Mouse (Mus musculus): Measurements from ENCODE around the gene Nid1.
"Not testable (repeated sequence)": the region's sequence is repeated elsewhere in the genome, so short reads cannot be mapped to it uniquely, and the experiment has no call there.

Gene Nid1

GRCm38 (mm10) chr13:13453332-13453731, 16.0 kb downstream of the Nid1 start:
- DNase-seq (ENCODE audit: low read depth, low spot score), result not testable (repeated sequence)

- not testable (repeated sequence) for DNase-seq (ENCODE audit: low read depth, low spot score)
Observed at GRCm38 (mm10) chr13:13454249-13454648, 16.9 kb downstream of the Nid1 start.

- DNase-seq (ENCODE audit: low read depth, low spot score), result not testable (repeated sequence)
Observed at GRCm38 (mm10) chr13:13455632-13456492, 18.5 kb downstream of the Nid1 start.

GRCm38 (mm10) chr13:13458138-13458737, 20.9 kb downstream of the Nid1 start:
- DNase-seq (ENCODE audit: low read depth, low spot score), result no peak

GRCm38 (mm10) chr13:13460521-13461138, 23.3 kb downstream of the Nid1 start:
- peak; percentile 45 for DNase-seq (ENCODE audit: low read depth, low spot score)

- DNase-seq (ENCODE audit: low read depth, low spot score), result peak; percentile 40
Observed at GRCm38 (mm10) chr13:13461446-13462192, 24.3 kb downstream of the Nid1 start.

GRCm38 (mm10) chr13:13463949-13464348, 26.6 kb downstream of the Nid1 start:
- DNase-seq (ENCODE audit: low read depth, low spot score), result no peak

- not testable (repeated sequence) for DNase-seq (ENCODE audit: low read depth, low spot score)
Observed at GRCm38 (mm10) chr13:13467249-13467648, 29.9 kb downstream of the Nid1 start.

GRCm38 (mm10) chr13:13468513-13468912, 31.2 kb downstream of the Nid1 start:
- peak; percentile 59 for DNase-seq (ENCODE audit: low read depth, low spot score)

GRCm38 (mm10) chr13:13471334-13471757, 34.0 kb downstream of the Nid1 start:
- no peak for DNase-seq (ENCODE audit: low read depth, low spot score)

GRCm38 (mm10) chr13:13474464-13474863, 37.1 kb downstream of the Nid1 start:
- peak; percentile 50 for DNase-seq (ENCODE audit: low read depth, low spot score)

GRCm38 (mm10) chr13:13474991-13475390, 37.6 kb downstream of the Nid1 start:
- no peak for DNase-seq (ENCODE audit: low read depth, low spot score)

- no peak for DNase-seq (ENCODE audit: low read depth, low spot score)
Observed at GRCm38 (mm10) chr13:13476568-13476967, 39.2 kb downstream of the Nid1 start.

- DNase-seq (ENCODE audit: low read depth, low spot score), result peak; percentile 57
Observed at GRCm38 (mm10) chr13:13477046-13477445, 39.7 kb downstream of the Nid1 start.

- peak; percentile 51 for DNase-seq (ENCODE audit: low read depth, low spot score)
Observed at GRCm38 (mm10) chr13:13479986-13480385, 42.6 kb downstream of the Nid1 start.

- no peak for DNase-seq (ENCODE audit: low read depth, low spot score)
Observed at GRCm38 (mm10) chr13:13481033-13481432, 43.7 kb downstream of the Nid1 start.

GRCm38 (mm10) chr13:13481875-13482674, 44.7 kb downstream of the Nid1 start:
- DNase-seq (ENCODE audit: low read depth, low spot score), result no peak

GRCm38 (mm10) chr13:13484351-13484751, 47.0 kb downstream of the Nid1 start:
- DNase-seq (ENCODE audit: low read depth, low spot score), result no peak

- DNase-seq (ENCODE audit: low read depth, low spot score), result no peak
Observed at GRCm38 (mm10) chr13:13484883-13485282, 47.5 kb downstream of the Nid1 start.

GRCm38 (mm10) chr13:13485682-13486081, 48.3 kb downstream of the Nid1 start:
- DNase-seq (ENCODE audit: low read depth, low spot score), result no peak

- no peak for DNase-seq (ENCODE audit: low read depth, low spot score)
Observed at GRCm38 (mm10) chr13:13487851-13488250, 50.5 kb downstream of the Nid1 start.

Measured in ZHBTc4 (cell line).